Mouse (Mus musculus) embryonic facial prominence, embryonic 15.5 days (tissue): ENCODE measurements around the gene Iqgap2. TPM values are rescaled to one million over a fixed set of nuclear protein-coding genes. Genes with fewer than 3 reads are reported as not detected.

Experiments
- ATAC-seq: fragments of 200-750 bp; cut with Nextera tagmentation; 2 replicates; pipeline ENCODE4 v1.8.0; 2017; ENCODE audit warnings: low read depth, moderate TSS enrichment; ENCODE audit not compliant: insufficient number of reproducible peaks, low FRiP score, low TSS enrichment
- H3K27ac ChIP-seq: fragments of 300-500 bp; sonication (generic); replicated peaks from 2 replicates; pipeline ENCODE4 v1.5.1; 2015; ENCODE audit warnings: mild to moderate bottlenecking, inconsistent platforms
- H3K27me3 ChIP-seq: fragments of 300-500 bp; sonication (generic); 2 replicates; pipeline ENCODE4 v1.6.1; 2015; ENCODE audit warnings: inconsistent platforms
- H3K36me3 ChIP-seq: fragments of 300-500 bp; sonication (generic); 2 replicates; pipeline ENCODE4 v1.6.1; 2015; ENCODE audit warnings: mild to moderate bottlenecking, inconsistent platforms
- H3K4me1 ChIP-seq: fragments of 300-500 bp; sonication (generic); 2 replicates; pipeline ENCODE4 v1.6.1; 2015; ENCODE audit warnings: inconsistent platforms
- H3K4me2 ChIP-seq: fragments of 300-500 bp; sonication (generic); replicated peaks from 2 replicates; pipeline ENCODE4 v1.6.1; 2015; ENCODE audit warnings: mild to moderate bottlenecking, inconsistent platforms
- H3K4me3 ChIP-seq: fragments of 300-500 bp; sonication (generic); replicated peaks from 2 replicates; pipeline ENCODE4 v1.5.1; 2015; ENCODE audit warnings: mild to moderate bottlenecking, inconsistent platforms
- H3K9ac ChIP-seq: fragments of 300-500 bp; sonication (generic); 2 replicates; pipeline ENCODE4 v1.6.1; 2015; ENCODE audit warnings: inconsistent platforms
- H3K9me3 ChIP-seq: fragments of 300-500 bp; sonication (generic); replicated peaks from 2 replicates; pipeline ENCODE4 v1.6.1; 2016; ENCODE audit warnings: inconsistent platforms
- WGBS: fragments of 180-500 bp; shearing (Covaris S2); methylation state at CpG from one replicate; pipeline ENCODE4 v1.1.7; 2015; 5-methylcytosine and 5-hydroxymethylcytosine counted together
- polyA plus RNA-seq: library from polyadenylated mRNA; unstranded; fragments of >200 nt; fragmentation: Nextera tagmentation; extraction: Ambion mirVana; gene quantifications from 2 replicates; pipeline ENCODE4 v1.2.1, GENCODE M21; 2015

Gene Iqgap2
- polyA plus RNA-seq, 1 experiment from 2014 or later = 20.4 TPM

GRCm38 (mm10) chr13:95849501-95850007, 42.2 kb downstream of the Iqgap2 start:
- no peaks in the 10 kb centered on the region for H3K36me3 ChIP-seq
- no peaks in the 10 kb centered on the region for H3K27me3 ChIP-seq
- H3K4me2 ChIP-seq = no peak overlapping the region
- WGBS = 24% methylated on average over 7 of the region's 7 CpGs
- H3K4me1 ChIP-seq = peaks cover 18% of the 10 kb centered on the region
- H3K9me3 ChIP-seq = no peaks in the 10 kb centered on the region
- no peak overlapping the region for H3K4me3 ChIP-seq
- peak; percentile 72 for ATAC-seq
- H3K27ac ChIP-seq = no peak overlapping the region; the same call in 1 of the 2 replicates
- H3K9ac ChIP-seq = no peak overlapping the region

DNA sequence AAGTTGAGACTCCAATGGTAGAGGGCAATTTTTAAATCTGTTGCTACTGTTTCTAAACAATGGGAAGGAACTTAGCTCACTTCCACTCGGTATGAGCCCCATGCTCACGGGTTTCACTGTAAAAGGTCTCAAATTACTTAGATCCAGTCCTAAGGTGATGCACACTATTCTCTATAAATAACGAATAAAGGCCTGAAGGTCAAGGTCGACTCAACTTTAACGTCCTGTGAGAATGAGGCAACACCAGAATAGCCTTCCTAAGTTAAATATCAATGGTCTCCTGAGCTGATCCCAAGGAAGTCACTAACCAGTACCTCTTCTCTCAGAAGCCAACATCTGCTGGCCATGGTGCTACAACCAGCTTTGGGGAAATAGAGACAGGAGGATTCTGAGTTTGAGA, 45.4 kb downstream of the Iqgap2 start:
- H3K9ac ChIP-seq = no peak overlapping the region
- H3K4me2 ChIP-seq = no peak overlapping the region
- ATAC-seq = no peak
- no peak overlapping the region for H3K27ac ChIP-seq
- WGBS = 73% methylated on average over 5 of the region's 5 CpGs
- no peaks in the 10 kb centered on the region for H3K9me3 ChIP-seq
- no peaks in the 10 kb centered on the region for H3K27me3 ChIP-seq
- H3K36me3 ChIP-seq = no peaks in the 10 kb centered on the region
- H3K4me3 ChIP-seq = no peak overlapping the region
- H3K4me1 ChIP-seq = peaks cover 18% of the 10 kb centered on the region

- WGBS = 74% methylated on average over 3 of the region's 3 CpGs
- H3K4me1 ChIP-seq = peaks cover 7% of the 10 kb centered on the region
Observed at GRCm38 (mm10) chr13:95844950-95845349, 46.8 kb downstream of the Iqgap2 start.

DNA sequence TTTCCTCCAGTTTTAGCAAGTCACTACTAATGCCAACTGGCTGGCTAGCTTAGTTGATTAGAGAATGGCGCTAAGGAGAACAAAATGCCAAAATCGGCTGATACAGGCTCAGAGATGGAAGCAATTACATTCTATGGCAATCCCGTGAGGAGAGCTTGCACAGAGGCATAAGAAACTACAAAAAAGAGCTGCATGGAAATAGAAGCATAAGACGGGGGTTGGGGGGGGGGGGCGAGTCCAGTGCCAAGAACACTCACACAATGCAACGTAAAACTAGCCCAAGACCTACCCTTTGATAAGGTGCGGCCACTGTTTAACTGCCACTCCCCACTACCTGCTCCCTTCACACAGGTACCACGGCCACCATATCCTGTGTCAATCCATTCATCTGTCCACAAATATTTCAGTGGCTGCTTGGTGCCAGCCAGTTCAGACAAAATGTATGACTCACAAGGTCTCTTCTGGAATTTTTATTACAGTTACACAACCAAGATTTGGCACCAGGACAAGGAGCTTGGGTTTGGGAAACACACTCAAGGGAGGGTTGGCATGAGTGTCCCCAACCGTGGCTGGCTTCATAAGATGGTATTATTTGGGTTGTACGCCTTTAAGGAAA, 48.2 kb downstream of the Iqgap2 start:
- Histone ChIP-seq H3K4me2 (no peak overlapping the region), H3K36me3 (no peaks in the 10 kb centered on the region), H3K9me3 (no peaks in the 10 kb centered on the region), H3K4me1 (no peaks in the 10 kb centered on the region), H3K27me3 (no peaks in the 10 kb centered on the region), H3K9ac (no peak overlapping the region), H3K4me3 (no peak overlapping the region), H3K27ac (no peak overlapping the region)
- ATAC-seq = no peak
- 81% methylated on average over 10 of the region's 10 CpGs for WGBS

More at GRCm38 (mm10) chr13:95844950-95845349, 46.8 kb downstream of the Iqgap2 start:
- no peak overlapping the region for H3K4me2 ChIP-seq
- H3K27ac ChIP-seq = no peak overlapping the region
- no peaks in the 10 kb centered on the region for H3K9me3 ChIP-seq
- H3K4me3 ChIP-seq = no peak overlapping the region
- H3K27me3 ChIP-seq = no peaks in the 10 kb centered on the region
- H3K9ac ChIP-seq = no peak overlapping the region
- H3K36me3 ChIP-seq = no peaks in the 10 kb centered on the region
- no peak for ATAC-seq

DNA sequence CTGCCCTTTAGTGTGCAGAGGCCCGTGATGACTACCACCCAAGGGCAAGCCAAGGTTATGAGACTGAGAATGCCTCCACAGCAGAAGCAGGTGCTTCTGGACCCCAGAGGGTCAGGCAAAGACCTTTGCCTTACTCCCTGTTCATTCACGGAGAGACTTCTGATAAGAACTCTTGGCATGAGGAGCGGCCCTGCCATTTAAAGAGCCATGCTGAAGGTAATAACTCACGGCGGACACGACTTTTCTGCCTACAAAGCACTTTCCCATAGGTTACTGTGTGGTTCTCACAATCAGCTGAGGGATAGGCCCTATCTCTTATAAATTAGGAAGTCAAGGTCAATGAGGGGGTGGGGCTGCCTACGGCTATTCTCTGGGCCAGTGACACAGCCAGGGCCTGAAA, 48.9 kb downstream of the Iqgap2 start:
- no peaks in the 10 kb centered on the region for H3K36me3 ChIP-seq
- H3K27me3 ChIP-seq = no peaks in the 10 kb centered on the region
- no peak overlapping the region for H3K27ac ChIP-seq
- no peak overlapping the region for H3K4me2 ChIP-seq
- no peaks in the 10 kb centered on the region for H3K4me1 ChIP-seq
- no peak for ATAC-seq
- H3K4me3 ChIP-seq = no peak overlapping the region
- no peak overlapping the region for H3K9ac ChIP-seq
- H3K9me3 ChIP-seq = no peaks in the 10 kb centered on the region
- WGBS = 82% methylated on average over 7 of the region's 7 CpGs

GRCm38 (mm10) chr13:95841946-95842345, 49.8 kb downstream of the Iqgap2 start:
- Histone ChIP-seq H3K4me2 (no peak overlapping the region), H3K27ac (no peak overlapping the region), H3K27me3 (no peaks in the 10 kb centered on the region), H3K9ac (no peak overlapping the region), H3K4me1 (no peaks in the 10 kb centered on the region), H3K9me3 (no peaks in the 10 kb centered on the region), H3K4me3 (no peak overlapping the region), H3K36me3 (no peaks in the 10 kb centered on the region)
- no peak for ATAC-seq
- 76% methylated on average over 1 of the region's 1 CpGs for WGBS

- peaks cover 8% of the 10 kb centered on the region; the same call in 1 of the 2 replicates for H3K4me1 ChIP-seq
Observed at GRCm38 (mm10) chr13:95836944-95837343, 54.8 kb downstream of the Iqgap2 start.

DNA sequence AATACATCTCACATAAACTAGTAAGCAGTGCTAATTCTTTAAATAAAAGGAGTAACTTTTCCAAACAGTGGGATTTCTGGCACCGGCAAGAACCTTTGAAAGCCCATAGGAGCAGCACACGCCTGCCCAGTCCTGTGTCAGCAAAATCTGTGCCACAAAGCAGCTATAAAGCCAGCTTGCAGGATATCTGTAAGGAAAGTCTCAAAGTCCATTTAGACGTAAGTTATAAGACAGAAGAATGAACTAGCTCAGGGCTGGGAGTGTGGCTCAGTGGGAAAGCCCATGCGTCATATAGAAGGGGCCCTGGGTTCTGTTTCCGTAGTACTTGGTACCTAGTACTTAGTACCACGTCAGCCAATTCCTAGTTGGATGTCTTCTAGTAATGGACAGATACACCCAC, 58.2 kb downstream of the Iqgap2 start:
- H3K27ac ChIP-seq = no peak overlapping the region
- H3K4me3 ChIP-seq = no peak overlapping the region
- H3K9me3 ChIP-seq = no peaks in the 10 kb centered on the region
- no peak for ATAC-seq
- H3K4me1 ChIP-seq = peaks cover 8% of the 10 kb centered on the region; the same call in 1 of the 2 replicates
- no peaks in the 10 kb centered on the region for H3K27me3 ChIP-seq
- H3K36me3 ChIP-seq = no peaks in the 10 kb centered on the region
- 80% methylated on average over 6 of the region's 6 CpGs for WGBS
- no peak overlapping the region for H3K4me2 ChIP-seq
- H3K9ac ChIP-seq = no peak overlapping the region

More at GRCm38 (mm10) chr13:95836944-95837343, 54.8 kb downstream of the Iqgap2 start:
- no peaks in the 10 kb centered on the region for H3K36me3 ChIP-seq
- no peak overlapping the region for H3K9ac ChIP-seq
- H3K4me2 ChIP-seq = no peak overlapping the region
- H3K27me3 ChIP-seq = no peaks in the 10 kb centered on the region
- H3K4me3 ChIP-seq = no peak overlapping the region
- 92% methylated on average over 3 of the region's 3 CpGs for whole genome bisulfite sequencing
- no peak overlapping the region for H3K27ac ChIP-seq
- ATAC-seq = no peak
- H3K9me3 ChIP-seq = no peaks in the 10 kb centered on the region

GRCm38 (mm10) chr13:95832712-95833111, 59.0 kb downstream of the Iqgap2 start:
- H3K36me3 ChIP-seq = no peaks in the 10 kb centered on the region
- peaks cover 8% of the 10 kb centered on the region; the same call in 1 of the 2 replicates for H3K4me1 ChIP-seq
- no peaks in the 10 kb centered on the region for H3K9me3 ChIP-seq
- H3K4me3 ChIP-seq = no peak overlapping the region
- no peak overlapping the region for H3K27ac ChIP-seq
- 39% methylated on average over 3 of the region's 3 CpGs for WGBS
- no peak overlapping the region for H3K9ac ChIP-seq
- H3K27me3 ChIP-seq = no peaks in the 10 kb centered on the region
- no peak overlapping the region for H3K4me2 ChIP-seq
- no peak for ATAC-seq

GRCm38 (mm10) chr13:95831760-95832159, 60.0 kb downstream of the Iqgap2 start:
- ATAC-seq = no peak
- no peaks in the 10 kb centered on the region for H3K9me3 ChIP-seq

GRCm38 (mm10) chr13:95829431-95830171, 62.1 kb downstream of the Iqgap2 start:
- WGBS = 87% methylated on average over 7 of the region's 7 CpGs
- Histone ChIP-seq H3K36me3 (no peaks in the 10 kb centered on the region), H3K4me2 (no peak overlapping the region), H3K4me3 (no peak overlapping the region), H3K27me3 (no peaks in the 10 kb centered on the region), H3K9ac (no peak overlapping the region), H3K9me3 (no peaks in the 10 kb centered on the region), H3K4me1 (peaks cover 8% of the 10 kb centered on the region; the same call in 1 of the 2 replicates), H3K27ac (no peak overlapping the region)
- ATAC-seq = no peak

More at GRCm38 (mm10) chr13:95831760-95832159, 60.0 kb downstream of the Iqgap2 start:
- H3K36me3 ChIP-seq = no peaks in the 10 kb centered on the region
- H3K4me3 ChIP-seq = no peak overlapping the region
- peaks cover 8% of the 10 kb centered on the region; the same call in 1 of the 2 replicates for H3K4me1 ChIP-seq
- no peak overlapping the region for H3K9ac ChIP-seq
- H3K27me3 ChIP-seq = no peaks in the 10 kb centered on the region
- no peak overlapping the region for H3K27ac ChIP-seq
- H3K4me2 ChIP-seq = no peak overlapping the region
